Mouse (Mus musculus) stomach, postnatal 0 days (tissue): ENCODE results near the gene Klhl35.

Source experiments
- CTCF ChIP-seq: IDR thresholded peaks from 2 replicates; pipeline ENCODE4 v1.5.1; 2016; ENCODE audit warnings: antibody characterized with exemption, low read depth, mild to moderate bottlenecking, moderate library complexity
- EP300 ChIP-seq: optimal IDR thresholded peaks from 2 replicates; pipeline ENCODE3; 2016; ENCODE audit warnings: antibody characterized with exemption

- no peak for TF ChIP-seq CTCF
- TF ChIP-seq EP300: no peak
Measured at GRCm38 (mm10) chr7:99510087-99510501, 44.3 kb downstream of the Klhl35 start.
